Mouse (Mus musculus): ENCODE results near the gene Ankrd13b. TPM values are rescaled to one million over a fixed set of nuclear protein-coding genes. Genes with fewer than 3 reads are reported as not detected.

Gene Ankrd13b
- total and polyA plus RNA-seq, 3 experiments = 0.55 to 2.7 (median 1.7) TPM

- H3K36me3 ChIP-seq (replicated peaks in 1 of 2; ENCODE audit: control insufficient read depth in 1 of 2, insufficient read depth in 1 of 2, low read length in 1 of 2) = no peaks in the 10 kb centered on the region
- no peak overlapping the region for H3K4me2 ChIP-seq (ENCODE audit: insufficient read depth, low read depth, poor library complexity, severe bottlenecking)
- no peak for DNase-seq (ENCODE audit: extremely low read depth)
- H3K9ac ChIP-seq (ENCODE audit: insufficient read depth, low read depth) = no peak overlapping the region
- H3K4me3 ChIP-seq (replicated peaks in 1 of 3; ENCODE audit: low read depth in 2 of 3, low read length in 2 of 3, poor library complexity in 1 of 3) = no peak overlapping the region
- in situ Hi-C loops (cut with MboI; ENCODE audit: low pct_ligation_motif_present, low pct_unique_long_range_greater_than_20kb, low sequenced_read_pairs) = loop anchor here (25.0 kb wide), 1 partner anchor 477 kb away; the partner anchor contains the start of gene Slc6a4
- TF ChIP-seq TCF12 (IDR thresholded peaks at IDR 0.05; ENCODE audit: low read depth, low read length) (no peak), EP300 (IDR thresholded peaks at IDR 0.05; ENCODE audit: low read length) (no peak), CHD2 (IDR thresholded peaks at IDR 0.05; ENCODE audit: low read length) (no peak), USF2 (conservative IDR thresholded peaks at IDR 0.05; ENCODE audit: low read depth, low read length) (no peak), RAD21 (IDR thresholded peaks at IDR 0.05; ENCODE audit: low read depth, low read length) (no peak), ETS1 (conservative IDR thresholded peaks at IDR 0.05; ENCODE audit: low read depth, low read length) (no peak), NELFE (IDR thresholded peaks at IDR 0.05; ENCODE audit: low read depth, low read length) (no peak), SIN3A (IDR thresholded peaks at IDR 0.05; ENCODE audit: low read length) (no peak), ELF1 (IDR thresholded peaks at IDR 0.05; ENCODE audit: low read depth, low read length) (no peak), CTCF (conservative IDR thresholded peaks at IDR 0.05 in 1 of 2, IDR thresholded peaks at IDR 0.05 in 1 of 2; ENCODE audit: low read depth in 2 of 2, low read length in 2 of 2) (no peak), KAT2A (IDR thresholded peaks at IDR 0.05; ENCODE audit: insufficient replicate concordance, low read length) (no peak), SMC3 (IDR thresholded peaks at IDR 0.05; ENCODE audit: low read depth, low read length) (no peak), POLR2A (IDR thresholded peaks at IDR 0.05; ENCODE audit: low read depth, low read length) (no peak), IRF4 (IDR thresholded peaks at IDR 0.05; ENCODE audit: low read depth, low read length) (no peak), ZC3H11A (IDR thresholded peaks at IDR 0.05; ENCODE audit: low read depth, low read length) (no peak), USF1 (IDR thresholded peaks at IDR 0.05; ENCODE audit: low read depth, low read length) (no peak), ZMIZ1 (IDR thresholded peaks at IDR 0.05; ENCODE audit: low read depth, low read length) (no peak), JUND (conservative IDR thresholded peaks at IDR 0.05; ENCODE audit: low read depth, low read length) (no peak), HCFC1 (IDR thresholded peaks at IDR 0.05; ENCODE audit: low read depth, low read length) (no peak)
- no peaks in the 10 kb centered on the region for H3K79me2 ChIP-seq (replicated peaks; ENCODE audit: control insufficient read depth, extremely low read depth, insufficient read depth, poor library complexity, severe bottlenecking)
- H3K27ac ChIP-seq (ENCODE audit: insufficient read depth, low read depth) = no peak overlapping the region
- dilution Hi-C loops (cut with MboI; ENCODE audit: extremely low pct_ligation_motif_present, extremely low pct_unique_long_range_greater_than_20kb, low sequenced_read_pairs) = no loop called here
- H3K9me3 ChIP-seq (replicated peaks; ENCODE audit: low read length) = no peaks in the 10 kb centered on the region
- peaks cover 9 to 31% of the 10 kb centered on the region in 2 experiments for H3K4me1 ChIP-seq (ENCODE audit: control insufficient read depth in 1 of 2, insufficient read depth in 2 of 2)
- H3K27me3 ChIP-seq (replicated peaks) = peaks cover 52% of the 10 kb centered on the region
Measured at GRCm38 (mm10) chr11:77464684-77465083, 24.8 kb downstream of the Ankrd13b start.

GRCm38 (mm10) chr11:77463786-77464185, 25.7 kb downstream of the Ankrd13b start:
- dilution Hi-C loops (cut with MboI; ENCODE audit: extremely low pct_ligation_motif_present, extremely low pct_unique_long_range_greater_than_20kb, low sequenced_read_pairs) = no loop called here
- Histone ChIP-seq H3K4me1 (ENCODE audit: control insufficient read depth in 1 of 2, insufficient read depth in 2 of 2) (peaks cover 9 to 33% of the 10 kb centered on the region in 2 experiments), H3K4me3 (replicated peaks in 1 of 3; ENCODE audit: low read depth in 2 of 3, low read length in 2 of 3, poor library complexity in 1 of 3) (no peak overlapping the region), H3K79me2 (replicated peaks; ENCODE audit: control insufficient read depth, extremely low read depth, insufficient read depth, poor library complexity, severe bottlenecking) (no peaks in the 10 kb centered on the region), H3K9me3 (replicated peaks; ENCODE audit: low read length) (no peaks in the 10 kb centered on the region), H3K27ac (ENCODE audit: insufficient read depth, low read depth) (no peak overlapping the region), H3K4me2 (ENCODE audit: insufficient read depth, low read depth, poor library complexity, severe bottlenecking) (no peak overlapping the region), H3K36me3 (replicated peaks in 1 of 2; ENCODE audit: control insufficient read depth in 1 of 2, insufficient read depth in 1 of 2, low read length in 1 of 2) (peaks cover 0 to 2% of the 10 kb centered on the region in 2 experiments), H3K27me3 (replicated peaks) (peaks cover 52% of the 10 kb centered on the region), H3K9ac (ENCODE audit: insufficient read depth, low read depth) (no peak overlapping the region)
- no peak for DNase-seq (ENCODE audit: extremely low read depth)
- in situ Hi-C loops (cut with MboI; ENCODE audit: low pct_ligation_motif_present, low pct_unique_long_range_greater_than_20kb, low sequenced_read_pairs) = loop anchor here (25.0 kb wide), 1 partner anchor 476 kb away; the partner anchor contains the start of gene Slc6a4
- TF ChIP-seq MEF2A (IDR thresholded peaks at IDR 0.05; ENCODE audit: borderline replicate concordance, low read depth, low read length) = no peak
- TF ChIP-seq MAX (IDR thresholded peaks at IDR 0.05; ENCODE audit: low read length) = no peak
- TF ChIP-seq TCF12 (IDR thresholded peaks at IDR 0.05; ENCODE audit: low read depth, low read length) = no peak
- TF ChIP-seq EP300 (IDR thresholded peaks at IDR 0.05; ENCODE audit: low read length) = no peak
- TF ChIP-seq GABPA (IDR thresholded peaks at IDR 0.05; ENCODE audit: insufficient replicate concordance, low read depth, low read length) = no peak
- no peak for TF ChIP-seq ZC3H11A (IDR thresholded peaks at IDR 0.05; ENCODE audit: low read depth, low read length)
- no peak for TF ChIP-seq USF2 (conservative IDR thresholded peaks at IDR 0.05; ENCODE audit: low read depth, low read length)
- TF ChIP-seq TBP (conservative IDR thresholded peaks at IDR 0.05; ENCODE audit: low read depth, low read length) = no peak
- TF ChIP-seq PAX5 (IDR thresholded peaks at IDR 0.05; ENCODE audit: low read length) = no peak
- no peak for TF ChIP-seq MAZ (IDR thresholded peaks at IDR 0.05; ENCODE audit: low read depth, low read length)
- no peak for TF ChIP-seq BHLHE40 (IDR thresholded peaks at IDR 0.05; ENCODE audit: low read depth, low read length)
- no peak for TF ChIP-seq IRF4 (IDR thresholded peaks at IDR 0.05; ENCODE audit: low read depth, low read length)
- no peak for TF ChIP-seq CHD2 (IDR thresholded peaks at IDR 0.05; ENCODE audit: low read length)
- TF ChIP-seq MXI1 (IDR thresholded peaks at IDR 0.05; ENCODE audit: low read depth, low read length) = no peak
